Mouse (Mus musculus): Measurements from ENCODE around the gene Sfxn1. TPM values are rescaled to one million over a fixed set of nuclear protein-coding genes. Genes with fewer than 3 reads are reported as not detected.

Sfxn1 gene
- polyA plus RNA-seq (2012; rRNA removed), result 43.9 and 44.1 TPM in 2 replicates

GRCm38 (mm10) chr13:54071606-54072331 is at the start of gene Sfxn1:
TSS of gene Sfxn1 (plus strand) at chr13:54071869.

GRCm38 (mm10) chr13:54055448-54055861 is 16.2 kb upstream of the Sfxn1 start, which contains the start of gene Drd1:
TSS of gene Drd1 (minus strand) at chr13:54055705.

Other genes starting within 250 kb of the Sfxn1 start
- 0.91 and 1.8 TPM in 2 replicates for gene Drd1, start 16.2 kb upstream of the Sfxn1 start, polyA plus RNA-seq (2012; rRNA removed)
- 0.60 and 0.61 TPM in 2 replicates for gene Hrh2, start 120.3 kb downstream of the Sfxn1 start, polyA plus RNA-seq (2012; rRNA removed)

All from central nervous system, embryonic 14 days (tissue).